ENCODE assay signal across 8 mouse cellular contexts in genomic region chr7:137321141-137321813, GRCm38 (mm10). TPM values are rescaled to one million over a fixed set of nuclear protein-coding genes. Genes with fewer than 3 reads are reported as not detected.
A peak's percentile ranks its signal among the peaks of the same experiment; 100 is the strongest.
DNase-seq lines count a peak whose midpoint lies in the region; ATAC-seq lines count a peak whose summit lies in the region.

No protein-coding gene starts in this region.

- H3K4me2 ChIP-seq in intestine, embryonic 16.5 days (ENCODE audit: low read depth, low read length) = peak overlapping the region; percentile 42

- ATAC-seq in intestine, embryonic 16.5 days = peak; percentile 67

- no peak overlapping the region for H3K27ac ChIP-seq in intestine, embryonic 16.5 days (ENCODE audit: low read length)

- peak; percentile 51 for DNase-seq in ovary, postnatal 14 days (ENCODE audit: low spot score)
- no peak for DNase-seq in ovary, adult 18-20 months (ENCODE audit: low spot score)
- DNase-seq in brain, adult 2 months (ENCODE audit: low read depth, low spot score) = peak; percentile 36
- peak; percentile 81 for DNase-seq in gastrocnemius, postnatal 14 days
- DNase-seq in lung, postnatal 25 days (ENCODE audit: low spot score) = peak; percentile 21
- peak; percentile 64 for DNase-seq in splenic B cell, adult 2 months (ENCODE audit: low read depth, low spot score)
- no peak for DNase-seq in frontal cortex, postnatal 10 days (ENCODE audit: low spot score in 2 of 2)

- H3K27me3 ChIP-seq in intestine, embryonic 16.5 days (replicated peaks; ENCODE audit: control insufficient read depth, insufficient read depth, low read length) = peaks cover 79% of the 10 kb centered on the region
- H3K27me3 ChIP-seq in splenic B cell, adult 2 months (ENCODE audit: control insufficient read depth, insufficient read depth, low read length, poor library complexity, severe bottlenecking) = no peaks in the 10 kb centered on the region; the same call in none of the 2 replicates

- H3K4me3 ChIP-seq in intestine, embryonic 16.5 days (ENCODE audit: low read length) = peak overlapping the region; percentile 28

- H3K9ac ChIP-seq in intestine, embryonic 16.5 days (ENCODE audit: low read depth, low read length) = no peak overlapping the region

- peaks cover 15% of the 10 kb centered on the region for H3K4me1 ChIP-seq in intestine, embryonic 16.5 days (ENCODE audit: control insufficient read depth, insufficient read depth, low read length)

- H3K9me3 ChIP-seq in intestine, embryonic 16.5 days (ENCODE audit: control insufficient read depth, low read length) = 0 out of 2 replicates have a peak, but pooled peaks cover 5% of the 10 kb centered on the region

- WGBS in intestine, embryonic 16.5 days = under 1% methylated on average over 52 of the region's 52 CpGs

- no peaks in the 10 kb centered on the region for H3K36me3 ChIP-seq in intestine, embryonic 16.5 days (ENCODE audit: control insufficient read depth, insufficient read depth, low read length)
- no peaks in the 10 kb centered on the region for H3K36me3 ChIP-seq in splenic B cell, adult 2 months (ENCODE audit: control insufficient read depth, insufficient read depth, low read length, poor library complexity, severe bottlenecking)

- intact Hi-C loops in gastrocnemius, postnatal 14 days (cut with DNase I; ENCODE audit: low total_unique reads) = loop anchor here (5.0 kb wide), 2 partner anchors 829 to 1484 kb away; no protein-coding TSS in a partner anchor

RNA-seq across cellular contexts. Expression of gene Ebf3, which starts 7.0 kb away (rescaled TPM):
- total RNA-seq in gastrocnemius, postnatal 14 days (2021) = 10 to 100 TPM in 1 of 2 experiments, 1 to 10 TPM in 1; 9.6 to 12.4 TPM
- 0.22 and 0.43 TPM in 2 replicates for polyA plus RNA-seq in intestine, embryonic 16.5 days (2015; fragmentation: Nextera tagmentation; extraction: Ambion mirVana)

Comparison
In these comparisons a context has a peak if more than half of its experiments do, and no peak if none do; other contexts are left out.
1. DNase-seq: peak in ovary, postnatal 14 days (single experiment), brain, adult 2 months (single experiment), gastrocnemius, postnatal 14 days (single experiment), lung, postnatal 25 days (single experiment) and splenic B cell, adult 2 months (single experiment); none in ovary, adult 18-20 months (single experiment) and frontal cortex, postnatal 10 days (0 of 2).